Mouse (Mus musculus) CH12F3 (cell line): ENCODE results near the gene Lrrc4.

Experiments used
- in situ Hi-C: fragments of 300-500 bp; cut with MboI; formaldehyde crosslinking; loops from 2 replicates; pipeline ENCODE4 v1.14.3; 2020; ENCODE audit warnings: low sequenced_read_pairs

The Lrrc4 gene

DNA sequence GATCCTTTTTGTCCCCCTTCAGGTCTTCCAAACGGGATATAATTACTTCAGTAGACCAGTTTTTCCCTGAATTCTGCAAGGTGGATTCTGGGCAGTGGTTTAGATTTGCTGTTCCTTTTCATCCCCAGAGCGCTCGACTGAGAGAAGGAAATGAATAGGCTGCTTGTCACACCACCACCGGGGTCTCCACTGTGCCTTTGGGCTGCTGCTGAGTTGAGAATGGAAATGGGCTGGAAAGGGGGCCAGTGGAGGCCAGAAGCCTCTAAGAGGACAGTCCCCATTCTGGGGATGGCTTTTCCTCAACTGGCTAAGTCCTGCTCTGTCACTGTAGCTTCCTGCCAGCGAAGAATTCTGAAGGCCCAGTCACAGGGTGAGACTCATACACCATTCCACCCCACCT is 47.6 kb downstream of the Lrrc4 start:
- in situ Hi-C loops, result no loop called here

DNA sequence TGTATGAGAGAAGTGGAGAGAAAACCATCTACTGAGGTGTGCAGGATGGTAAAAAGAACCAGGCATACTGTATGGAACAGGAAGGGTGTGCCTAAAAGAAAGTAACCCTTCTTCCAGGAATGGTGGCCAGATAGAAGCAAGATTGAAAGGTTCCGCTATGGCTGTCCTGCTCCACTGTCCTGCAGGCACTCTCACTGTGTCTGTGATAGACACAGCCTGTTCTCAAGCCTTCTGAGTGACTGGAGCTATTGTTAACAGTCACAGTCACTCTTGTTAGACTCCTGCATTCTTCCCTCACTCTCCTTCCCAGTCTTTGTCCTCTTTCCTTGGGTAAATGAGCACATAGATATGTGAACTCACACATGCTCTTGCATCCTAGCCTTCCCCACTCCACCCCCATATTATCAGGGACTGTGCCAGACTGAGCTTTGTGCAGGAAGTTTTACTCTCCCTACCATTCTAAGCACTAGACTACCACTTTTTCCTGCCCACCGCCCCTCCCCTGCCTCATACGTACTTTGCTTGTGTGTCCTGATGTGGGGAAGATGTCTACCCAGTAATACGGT is 48.4 kb downstream of the Lrrc4 start:
- in situ Hi-C loops, result no loop called here

- in situ Hi-C loops, result no loop called here
Measured at GRCm38 (mm10) chr6:28781696-28782095, 49.9 kb downstream of the Lrrc4 start.

DNA sequence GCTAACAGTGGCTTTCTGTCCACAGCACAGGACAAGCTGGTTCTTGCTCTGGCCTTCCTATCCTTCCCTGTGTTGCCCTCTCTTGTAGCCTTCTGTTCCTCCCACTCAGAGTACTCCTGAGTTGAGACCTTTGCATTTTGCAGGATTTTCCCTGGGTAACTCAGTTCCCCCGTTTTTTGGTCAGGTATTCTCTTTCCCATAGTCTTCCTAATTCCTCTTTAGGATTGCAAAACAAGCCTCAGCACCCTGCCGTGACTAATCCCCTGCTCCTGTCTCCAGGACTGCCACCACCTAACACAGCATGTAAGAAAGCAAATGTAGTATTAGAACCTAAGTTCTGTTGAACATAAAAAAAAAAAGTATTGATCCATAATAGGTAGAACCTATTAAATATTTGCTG is 60.2 kb downstream of the Lrrc4 start:
- in situ Hi-C loops, result no loop called here

DNA sequence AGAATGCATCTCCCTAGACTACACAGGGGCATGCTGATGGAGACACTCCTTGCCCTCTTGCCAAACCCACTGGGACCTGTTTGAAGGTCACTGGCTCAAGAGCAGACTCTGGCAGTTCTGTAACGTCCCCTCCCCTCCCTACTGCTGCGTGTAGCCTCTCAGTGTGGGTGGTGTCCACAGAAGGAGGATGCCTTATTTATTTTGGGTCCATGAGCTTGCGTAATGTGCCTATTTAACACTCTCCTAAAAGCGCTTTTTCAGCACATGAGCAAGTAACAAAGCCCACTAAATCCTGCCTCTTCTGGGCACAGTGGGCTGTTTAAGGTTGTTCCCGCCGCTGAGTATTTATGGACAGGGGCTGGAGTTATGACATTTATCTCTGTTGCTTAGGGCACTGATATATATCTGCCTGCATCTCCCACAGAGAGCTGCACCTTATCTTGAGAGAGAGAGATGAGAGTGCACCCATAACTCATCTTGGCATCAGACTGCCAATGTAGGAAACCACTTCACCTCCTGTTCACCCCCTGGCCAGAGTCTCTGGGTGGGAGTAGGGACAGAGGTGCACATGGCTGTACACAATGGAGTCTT is 63.6 kb downstream of the Lrrc4 start:
- in situ Hi-C loops, result no loop called here

- in situ Hi-C loops, result no loop called here
Measured at GRCm38 (mm10) chr6:28766622-28767021, 64.9 kb downstream of the Lrrc4 start.

GRCm38 (mm10) chr6:28762132-28762775 is 69.3 kb downstream of the Lrrc4 start:
- in situ Hi-C loops, result no loop called here

DNA sequence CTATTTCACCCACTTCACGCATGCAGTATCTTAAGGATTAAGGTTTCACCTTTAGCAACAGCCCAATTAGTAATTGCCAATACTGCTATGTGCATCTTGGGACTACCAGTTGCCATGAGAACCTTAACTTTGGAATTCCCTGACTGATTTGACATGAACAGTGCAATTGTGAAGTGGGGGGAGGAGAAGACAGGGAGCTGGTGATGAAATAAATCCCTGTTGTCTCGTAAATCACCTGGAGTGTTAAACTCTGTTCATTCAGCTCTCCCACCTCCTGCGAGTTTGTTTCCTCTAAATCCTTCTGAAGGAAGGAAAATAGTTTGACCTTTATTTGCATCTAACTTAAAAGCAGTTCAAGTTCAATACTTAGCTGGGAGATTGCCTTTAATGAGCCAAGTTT is 69.8 kb downstream of the Lrrc4 start:
- in situ Hi-C loops, result no loop called here

GRCm38 (mm10) chr6:28758293-28758692 is 73.3 kb downstream of the Lrrc4 start:
- in situ Hi-C loops, result no loop called here

GRCm38 (mm10) chr6:28756306-28757018 is 75.1 kb downstream of the Lrrc4 start:
- in situ Hi-C loops, result no loop called here

DNA sequence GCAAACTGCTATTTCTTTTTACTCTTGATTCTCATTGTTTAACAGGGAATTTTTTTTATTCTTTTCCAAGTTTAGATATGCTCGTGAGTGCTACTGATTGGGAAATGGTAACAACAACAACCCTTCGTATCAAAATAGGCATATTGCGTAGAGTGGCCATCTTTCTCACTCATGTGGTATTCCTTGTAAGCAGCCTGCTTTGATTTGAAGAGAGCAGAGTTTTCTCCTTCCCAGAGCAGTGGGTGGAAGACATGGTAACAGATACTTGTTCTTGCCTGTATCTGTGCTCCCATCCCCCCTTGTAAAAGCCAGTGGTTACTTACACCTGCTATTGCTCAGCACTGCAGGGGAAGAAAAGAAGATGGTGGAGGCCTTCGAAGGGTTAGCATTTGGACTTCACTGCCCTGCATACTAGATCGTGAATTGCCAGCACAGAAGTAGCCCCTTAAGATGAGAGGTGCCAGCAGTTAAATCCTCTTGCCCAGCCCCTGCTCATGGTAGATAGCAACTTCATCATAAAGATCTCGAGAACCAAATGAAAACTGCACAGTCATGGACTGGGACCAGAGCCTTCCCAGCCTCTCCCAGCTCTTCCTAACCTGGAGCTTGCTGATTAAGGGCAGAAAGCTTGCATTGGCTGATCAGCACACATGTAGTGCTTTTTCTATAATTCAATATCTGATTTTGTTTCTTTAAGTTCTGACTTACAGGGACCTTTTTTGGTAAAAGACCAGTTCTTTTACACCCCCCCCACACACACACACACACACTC is 77.2 kb downstream of the Lrrc4 start:
- in situ Hi-C loops, result no loop called here

- in situ Hi-C loops, result no loop called here
Measured at GRCm38 (mm10) chr6:28753681-28754080, 77.9 kb downstream of the Lrrc4 start.

GRCm38 (mm10) chr6:28753217-28753616 is 78.3 kb downstream of the Lrrc4 start:
- in situ Hi-C loops, result no loop called here

- in situ Hi-C loops, result no loop called here
Measured at GRCm38 (mm10) chr6:28751186-28751585, 80.4 kb downstream of the Lrrc4 start.

- in situ Hi-C loops, result no loop called here
Measured at GRCm38 (mm10) chr6:28749224-28749623, 82.3 kb downstream of the Lrrc4 start.

- in situ Hi-C loops, result no loop called here
Measured at GRCm38 (mm10) chr6:28747931-28748670, 83.4 kb downstream of the Lrrc4 start.

DNA sequence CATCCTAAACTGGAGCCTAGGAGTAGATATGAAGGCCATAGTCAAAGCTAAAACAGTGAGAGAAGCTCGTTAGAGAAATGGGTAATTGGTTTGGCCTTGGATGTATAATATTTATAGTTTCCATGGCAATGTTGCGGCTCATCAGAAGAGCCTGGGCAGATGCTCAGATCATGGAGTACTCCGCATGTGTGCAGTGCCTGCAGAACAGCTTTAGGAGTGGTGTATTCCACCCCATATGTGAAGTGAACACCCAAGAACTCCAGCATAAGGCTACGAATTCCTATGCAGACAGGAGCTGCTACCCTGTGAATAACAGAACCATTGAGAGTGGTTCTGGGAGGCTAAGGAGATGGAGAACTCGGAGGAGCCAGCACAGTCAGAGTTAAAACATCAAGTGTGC is 84.5 kb downstream of the Lrrc4 start:
- in situ Hi-C loops, result no loop called here

DNA sequence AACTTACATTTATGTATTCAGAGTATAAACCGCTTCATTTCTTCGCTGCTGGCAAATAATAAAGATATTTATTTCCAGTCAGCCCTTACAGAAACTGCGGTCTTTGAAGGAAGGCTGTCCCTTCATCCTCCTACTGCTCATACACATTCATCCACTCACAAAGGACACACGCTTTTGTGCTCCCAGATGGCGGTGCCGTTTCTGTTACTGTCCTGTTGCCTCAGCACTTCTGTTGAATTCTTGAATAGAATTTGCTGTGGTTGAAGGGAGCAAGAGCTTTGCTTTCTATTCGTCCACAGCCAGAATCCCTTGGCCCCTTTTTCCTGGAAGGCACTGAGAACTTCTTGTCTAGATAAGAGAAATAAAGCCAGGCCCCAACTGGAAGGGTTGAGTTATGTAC is 85.7 kb downstream of the Lrrc4 start:
- in situ Hi-C loops, result no loop called here

DNA sequence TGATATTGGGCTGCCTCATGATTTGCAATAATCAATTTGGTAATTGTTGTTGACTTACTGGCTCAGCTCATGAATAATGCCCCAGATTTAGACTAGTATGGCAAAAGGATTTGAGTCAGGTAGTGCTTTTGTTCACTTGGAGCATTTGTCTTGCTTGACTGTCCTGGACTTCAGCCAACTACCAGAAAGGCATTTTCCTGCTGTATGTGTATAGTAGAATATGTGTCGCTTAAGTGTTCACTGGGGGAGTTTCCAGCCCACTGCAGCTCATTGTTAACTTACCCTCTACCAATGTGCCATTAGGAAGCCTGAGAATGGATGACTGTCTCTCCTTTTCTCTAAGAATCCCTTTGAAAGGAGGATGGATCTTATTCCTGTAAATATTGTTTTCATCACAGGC is 88.0 kb downstream of the Lrrc4 start:
- in situ Hi-C loops, result no loop called here

DNA sequence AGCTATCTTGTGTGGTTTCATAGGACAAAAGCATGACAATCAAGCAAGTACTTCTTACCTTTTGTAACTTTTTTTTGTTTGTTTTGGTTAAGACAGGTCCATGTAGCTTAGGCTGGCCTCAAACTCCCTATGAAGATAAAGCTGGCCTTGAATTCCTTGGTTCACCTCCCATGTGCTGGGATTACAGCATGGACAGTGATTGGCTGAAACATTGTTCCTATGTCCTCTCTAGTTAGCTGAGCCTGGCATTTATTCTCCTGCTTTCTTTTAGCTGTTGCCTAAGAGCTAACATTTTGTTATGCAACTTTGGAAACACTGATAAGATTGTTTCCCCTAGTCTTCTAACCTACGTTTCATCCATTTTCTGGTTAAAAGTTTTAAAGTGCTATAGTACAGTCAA is 93.9 kb downstream of the Lrrc4 start:
- in situ Hi-C loops, result no loop called here

DNA sequence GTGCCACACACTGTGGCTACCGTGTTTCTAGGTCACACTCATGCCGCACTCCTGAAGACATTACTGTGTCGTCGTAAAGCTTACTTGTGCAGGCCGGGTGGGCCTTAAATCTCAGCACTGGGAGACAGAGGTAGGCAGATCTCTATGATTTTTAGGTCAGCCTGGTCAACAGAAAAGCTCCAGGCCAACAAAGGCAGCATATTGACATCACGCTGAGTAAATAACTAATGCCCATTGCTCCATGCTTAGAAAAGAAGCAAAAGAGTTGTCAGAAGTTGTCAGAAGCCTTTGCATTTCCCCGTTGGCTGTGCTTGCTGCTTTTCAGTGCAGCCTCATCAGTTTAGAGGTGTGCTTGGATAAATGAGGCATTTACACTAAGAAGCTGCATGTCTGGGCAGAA is 94.9 kb downstream of the Lrrc4 start:
- in situ Hi-C loops, result no loop called here
